Mouse (Mus musculus) forebrain, embryonic 16.5 days (tissue): ENCODE results near the gene Rrp36. TPM values are rescaled to one million over a fixed set of nuclear protein-coding genes. Genes with fewer than 3 reads are reported as not detected.
A peak's percentile ranks its signal among the peaks of the same experiment; 100 is the strongest.

Experiments
- ATAC-seq: fragments of 200-750 bp; cut with Nextera tagmentation; 2 replicates; pipeline ENCODE4 v1.8.0; 2017; ENCODE audit warnings: mild to moderate bottlenecking, moderate library complexity
- H3K27ac ChIP-seq: fragments of 300-500 bp; sonication (generic); 2 replicates; pipeline ENCODE4 v1.5.1; 2014; ENCODE audit warnings: low read length, control low read depth
- H3K27me3 ChIP-seq: fragments of 300-500 bp; sonication (generic); replicated peaks from 2 replicates; pipeline ENCODE4 v1.6.1; 2014; ENCODE audit warnings: low read length; ENCODE audit not compliant: control insufficient read depth, insufficient read depth
- H3K36me3 ChIP-seq: fragments of 300-500 bp; sonication (generic); 2 replicates; pipeline ENCODE4 v1.6.1; 2014; ENCODE audit not compliant: control insufficient read depth, insufficient read depth
- H3K4me1 ChIP-seq: fragments of 300-500 bp; sonication (generic); replicated peaks from 2 replicates; pipeline ENCODE4 v1.6.1; 2014; ENCODE audit warnings: low read length; ENCODE audit not compliant: control insufficient read depth, insufficient read depth
- H3K4me2 ChIP-seq: fragments of 300-500 bp; sonication (generic); 2 replicates; pipeline ENCODE4 v1.6.1; 2014; ENCODE audit warnings: mild to moderate bottlenecking, low read length, control low read depth
- H3K4me3 ChIP-seq: fragments of 300-500 bp; sonication (generic); replicated peaks from 2 replicates; pipeline ENCODE4 v1.5.1; 2014; ENCODE audit warnings: mild to moderate bottlenecking, low read length, control low read depth
- H3K9ac ChIP-seq: fragments of 300-500 bp; sonication (generic); replicated peaks from 2 replicates; pipeline ENCODE4 v1.6.1; 2014; ENCODE audit warnings: low read depth, low read length, control low read depth
- H3K9me3 ChIP-seq: fragments of 300-500 bp; sonication (generic); 2 replicates; pipeline ENCODE4 v1.6.1; 2016; ENCODE audit warnings: low read length; ENCODE audit not compliant: control insufficient read depth
- WGBS: fragments of 180-500 bp; shearing (Covaris S2); extraction: QIAGEN DNeasy Blood & Tissue Kit; methylation state at CpG from one replicate; pipeline ENCODE4 v1.1.7; 2014; 5-methylcytosine and 5-hydroxymethylcytosine counted together
- polyA plus RNA-seq: library from polyadenylated mRNA; unstranded; fragments of >200 nt; fragmentation: Nextera tagmentation; extraction: Ambion mirVana; gene quantifications from 2 replicates; pipeline ENCODE4 v1.2.1, GENCODE M21; 2015

Rrp36 gene
- polyA plus RNA-seq, 1 experiment from 2014 or later = 51.1 TPM

DNA sequence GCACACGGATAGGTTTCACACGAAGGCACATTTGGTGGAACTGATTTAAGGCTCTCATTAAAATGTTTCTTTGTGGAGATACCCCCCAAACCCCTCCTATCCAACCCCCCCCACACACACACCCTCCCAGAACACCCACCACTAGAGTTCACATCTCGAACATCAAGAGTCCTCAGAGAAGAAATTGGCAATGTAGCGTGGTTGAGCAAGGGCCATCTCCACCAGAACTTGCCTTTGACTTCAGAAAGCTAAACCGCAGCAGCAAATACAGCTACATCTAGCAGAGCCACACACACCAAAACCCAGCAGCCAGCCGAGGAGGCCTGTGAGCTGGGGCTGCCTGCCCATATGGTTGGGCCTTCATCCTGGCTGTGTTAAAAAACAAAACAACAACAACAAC is 46.7 kb downstream of the Rrp36 start:
- no peaks in the 10 kb centered on the region for H3K36me3 ChIP-seq
- WGBS = 59% methylated on average over 6 of the region's 6 CpGs
- no peak for ATAC-seq

DNA sequence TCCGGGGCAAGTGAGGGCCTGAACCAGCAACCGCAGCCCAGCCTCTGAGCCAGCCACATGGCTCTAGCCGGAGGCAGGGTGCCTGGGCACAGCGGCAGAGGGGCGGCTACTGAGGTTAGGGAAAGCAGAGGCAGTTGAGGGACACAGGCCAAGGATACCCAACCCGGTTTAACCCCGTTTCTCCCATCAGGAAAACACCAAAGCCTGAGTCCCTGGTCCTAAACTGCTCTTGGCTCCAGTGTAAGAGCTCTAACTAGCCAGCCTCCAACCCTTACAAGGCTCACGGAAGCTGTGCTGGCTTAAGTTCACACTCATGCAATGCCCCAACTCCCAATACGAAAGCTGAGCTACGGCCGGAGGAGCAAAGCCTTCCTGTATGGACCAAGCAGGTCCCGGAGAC is 49.6 kb downstream of the Rrp36 start:
- no peak for ATAC-seq
- no peak overlapping the region for H3K9ac ChIP-seq
- WGBS = 68% methylated on average over 12 of the region's 12 CpGs
- no peak overlapping the region for H3K27ac ChIP-seq
- no peaks in the 10 kb centered on the region for H3K9me3 ChIP-seq
- no peak overlapping the region for H3K4me3 ChIP-seq
- H3K27me3 ChIP-seq = no peaks in the 10 kb centered on the region
- H3K4me1 ChIP-seq = peaks cover 66% of the 10 kb centered on the region
- no peak overlapping the region for H3K4me2 ChIP-seq
- no peaks in the 10 kb centered on the region for H3K36me3 ChIP-seq

More for the DNA sequence above, 46.7 kb downstream of the Rrp36 start:
- no peak overlapping the region for H3K27ac ChIP-seq
- H3K27me3 ChIP-seq = no peaks in the 10 kb centered on the region
- peaks cover 50% of the 10 kb centered on the region for H3K4me1 ChIP-seq
- H3K4me3 ChIP-seq = no peak overlapping the region
- no peaks in the 10 kb centered on the region for H3K9me3 ChIP-seq
- peak overlapping the region; percentile 80 for H3K4me2 ChIP-seq
- no peak overlapping the region for H3K9ac ChIP-seq

DNA sequence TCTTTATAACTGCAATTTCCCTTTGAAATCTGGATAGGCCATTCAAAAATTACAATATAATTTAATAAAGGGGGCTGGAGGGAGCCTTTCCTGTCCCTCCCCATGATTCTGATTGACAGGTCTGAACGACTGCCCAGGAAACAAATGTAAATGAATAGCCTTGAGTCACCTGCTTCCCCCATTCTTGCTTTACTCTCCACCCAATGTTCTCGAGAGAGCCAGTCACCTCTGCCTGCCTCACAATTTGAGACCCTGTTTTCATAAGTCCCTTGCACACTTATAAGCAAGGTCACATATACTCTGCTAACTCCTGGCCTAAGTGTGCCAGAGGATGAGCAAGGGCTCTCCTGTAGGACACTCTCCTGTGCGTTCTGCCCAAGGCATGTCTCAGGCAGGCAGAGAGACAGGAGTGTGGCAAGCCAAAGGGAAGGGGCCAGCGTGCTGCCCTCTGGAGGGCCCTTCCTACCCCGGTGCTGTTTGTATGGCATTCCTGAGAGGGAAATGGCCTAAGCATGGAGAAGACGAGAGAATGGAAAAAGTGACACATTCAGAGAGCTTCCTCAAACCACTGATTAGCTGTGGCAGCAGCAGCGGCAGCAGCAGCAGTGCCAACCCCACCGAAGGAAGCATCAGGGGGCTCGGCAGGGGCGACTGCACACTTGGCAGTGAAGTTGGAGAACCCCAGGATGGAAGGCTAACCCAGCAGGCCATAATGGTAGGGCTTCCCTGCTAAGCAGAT is 50.2 kb downstream of the Rrp36 start:
- ATAC-seq = no peak
- Histone ChIP-seq H3K27ac (no peak overlapping the region), H3K27me3 (no peaks in the 10 kb centered on the region), H3K9me3 (no peaks in the 10 kb centered on the region), H3K36me3 (no peaks in the 10 kb centered on the region), H3K4me1 (peaks cover 72% of the 10 kb centered on the region), H3K4me3 (no peak overlapping the region), H3K4me2 (no peak overlapping the region), H3K9ac (no peak overlapping the region)
- WGBS = 21% methylated on average over 10 of the region's 10 CpGs

DNA sequence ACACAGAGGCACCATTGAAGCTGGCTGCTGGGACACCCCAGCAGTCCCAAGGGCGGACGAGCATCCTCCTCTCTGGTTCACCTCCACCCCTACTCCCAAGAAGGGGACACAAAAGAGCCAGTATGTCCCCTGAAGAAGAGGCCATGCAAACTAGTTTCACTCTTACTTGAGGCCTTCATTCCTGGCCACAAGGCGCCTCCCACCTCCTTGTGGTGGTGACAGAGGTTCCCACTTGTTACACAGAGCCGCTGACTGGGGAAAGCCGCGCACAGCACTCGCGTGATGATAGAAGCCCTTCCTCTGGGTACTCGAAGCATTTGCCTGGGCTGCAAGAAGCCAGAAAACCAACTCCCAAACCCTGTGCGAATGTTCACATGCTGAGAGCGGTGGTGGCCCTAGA is 51.9 kb downstream of the Rrp36 start:
- Histone ChIP-seq H3K4me3 (no peak overlapping the region), H3K27me3 (no peaks in the 10 kb centered on the region), H3K4me2 (no peak overlapping the region), H3K4me1 (peaks cover 77% of the 10 kb centered on the region), H3K27ac (no peak overlapping the region), H3K9me3 (no peaks in the 10 kb centered on the region), H3K36me3 (no peaks in the 10 kb centered on the region), H3K9ac (no peak overlapping the region)
- ATAC-seq = no peak
- 87% methylated on average over 11 of the region's 11 CpGs for WGBS

DNA sequence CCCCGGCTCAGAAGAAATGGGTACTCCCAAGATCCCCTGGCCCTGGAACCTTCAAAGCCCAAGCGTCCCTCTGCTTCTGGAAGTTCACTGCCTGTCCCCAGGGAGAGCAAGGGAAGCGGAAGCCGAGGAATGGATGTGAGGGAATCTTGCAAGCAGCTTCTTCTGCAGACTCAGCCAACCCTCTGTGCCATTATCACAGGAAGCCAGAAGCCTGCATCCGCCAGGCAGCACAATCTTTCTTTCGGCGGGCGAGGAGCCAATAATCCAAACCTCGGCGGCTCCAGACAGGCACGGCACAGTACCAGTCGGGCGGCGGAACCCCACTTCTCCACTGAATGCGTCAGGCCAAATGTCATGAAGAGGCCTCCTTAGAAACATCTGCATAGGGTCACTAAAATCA is 52.8 kb downstream of the Rrp36 start:
- Histone ChIP-seq H3K27me3 (no peaks in the 10 kb centered on the region), H3K36me3 (no peaks in the 10 kb centered on the region), H3K9me3 (no peaks in the 10 kb centered on the region), H3K4me3 (no peak overlapping the region), H3K9ac (0 out of 2 replicates have a peak overlapping the region, but pooled peaks have one; percentile 12), H3K27ac (peak overlapping the region; percentile 7), H3K4me2 (peak overlapping the region; percentile 28), H3K4me1 (peaks cover 69% of the 10 kb centered on the region)
- ATAC-seq = peak; percentile 19; the same call in 1 of the 2 replicates
- 47% methylated on average over 15 of the region's 15 CpGs for WGBS

DNA sequence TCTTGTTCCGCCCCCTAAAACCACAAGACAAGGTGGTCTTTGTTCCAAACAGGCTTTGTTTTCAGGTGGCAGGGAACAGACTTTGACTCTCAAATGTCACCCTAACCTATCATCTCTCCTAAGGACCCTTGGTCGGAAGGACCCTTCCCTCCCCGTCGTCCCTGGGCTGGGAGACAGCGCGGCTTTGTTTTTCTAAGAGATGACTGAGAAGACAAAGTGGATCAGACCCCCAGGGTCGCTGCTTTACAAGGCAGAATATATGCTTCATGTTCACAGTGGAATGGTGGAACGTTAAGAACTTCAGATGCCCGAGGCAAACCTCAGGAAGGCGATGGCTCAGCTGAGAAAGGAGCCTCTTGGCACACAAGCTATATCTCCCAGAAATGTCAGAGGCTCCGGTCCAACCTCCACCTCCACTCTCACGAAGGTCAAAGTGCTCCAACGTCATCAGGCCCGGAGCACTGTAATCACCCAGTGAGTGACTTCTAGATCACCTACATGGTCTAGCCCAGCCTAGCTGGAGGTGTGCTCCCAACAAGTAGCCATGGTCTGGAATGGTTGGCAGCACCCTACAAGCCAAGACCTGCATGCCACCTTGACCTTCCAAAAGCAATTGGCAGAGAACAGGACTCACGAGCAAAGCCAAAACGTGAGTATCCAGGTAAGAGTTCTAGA is 54.3 kb downstream of the Rrp36 start:
- 33% methylated on average over 16 of the region's 16 CpGs for WGBS
- H3K27me3 ChIP-seq = no peaks in the 10 kb centered on the region
- H3K36me3 ChIP-seq = no peaks in the 10 kb centered on the region
- H3K4me2 ChIP-seq = peak overlapping the region; percentile 40
- H3K9ac ChIP-seq = peak overlapping the region; percentile 54
- no peak overlapping the region for H3K4me3 ChIP-seq
- H3K4me1 ChIP-seq = peaks cover 68% of the 10 kb centered on the region
- no peaks in the 10 kb centered on the region for H3K9me3 ChIP-seq
- ATAC-seq = no peak
- H3K27ac ChIP-seq = peak overlapping the region; percentile 65; the same call in 1 of the 2 replicates

DNA sequence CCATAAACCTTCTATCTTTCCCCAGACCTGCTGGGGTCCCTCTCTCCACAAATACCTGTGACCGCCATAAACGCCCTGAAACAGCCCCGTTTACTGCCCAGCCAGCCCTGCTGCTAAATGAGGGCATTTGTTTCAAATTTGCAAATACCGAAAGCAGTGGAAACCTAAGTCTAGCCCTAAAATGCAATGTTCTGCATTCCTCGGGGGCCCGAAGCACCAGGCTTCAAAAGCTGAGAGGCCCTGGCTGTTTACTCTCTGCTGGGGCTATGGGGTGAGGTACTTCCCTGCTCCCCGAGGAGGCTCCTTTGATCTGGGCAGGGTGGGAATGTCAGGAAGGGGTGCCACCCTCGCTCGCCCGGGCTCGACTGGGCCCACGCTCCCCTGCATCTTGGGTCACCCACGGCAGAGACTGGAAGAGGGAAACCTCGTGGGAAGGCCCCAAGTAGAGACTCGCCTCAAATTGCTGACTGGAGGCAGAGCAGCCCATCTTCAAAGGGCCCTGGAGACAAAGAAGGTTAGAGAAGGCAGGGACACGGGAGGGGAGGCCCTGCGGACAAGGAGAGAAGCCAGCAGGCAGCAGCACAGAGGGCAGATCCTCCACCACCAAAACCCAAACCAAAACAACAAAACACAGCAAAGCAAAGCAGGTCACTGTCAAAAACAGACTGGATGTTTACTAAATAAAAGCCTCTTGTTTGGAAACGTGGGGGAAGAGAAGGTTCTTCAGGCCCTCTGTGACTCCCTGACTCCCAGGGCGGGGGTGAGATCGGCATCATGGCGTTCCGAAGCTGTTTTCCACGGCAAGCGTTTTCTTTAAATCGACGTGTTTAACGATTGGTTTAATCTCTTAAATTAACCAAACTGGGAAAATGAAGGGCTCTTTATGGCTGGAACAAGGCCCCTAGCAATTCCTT is 55.1 kb downstream of the Rrp36 start:
- Histone ChIP-seq H3K4me2 (peak overlapping the region; percentile 40), H3K36me3 (no peaks in the 10 kb centered on the region), H3K9me3 (no peaks in the 10 kb centered on the region), H3K4me3 (no peak overlapping the region), H3K4me1 (peaks cover 60% of the 10 kb centered on the region), H3K27ac (peak overlapping the region; percentile 65), H3K9ac (peak overlapping the region; percentile 54), H3K27me3 (no peaks in the 10 kb centered on the region)
- peak; percentile 36 for ATAC-seq
- WGBS = 6% methylated on average over 27 of the region's 27 CpGs

DNA sequence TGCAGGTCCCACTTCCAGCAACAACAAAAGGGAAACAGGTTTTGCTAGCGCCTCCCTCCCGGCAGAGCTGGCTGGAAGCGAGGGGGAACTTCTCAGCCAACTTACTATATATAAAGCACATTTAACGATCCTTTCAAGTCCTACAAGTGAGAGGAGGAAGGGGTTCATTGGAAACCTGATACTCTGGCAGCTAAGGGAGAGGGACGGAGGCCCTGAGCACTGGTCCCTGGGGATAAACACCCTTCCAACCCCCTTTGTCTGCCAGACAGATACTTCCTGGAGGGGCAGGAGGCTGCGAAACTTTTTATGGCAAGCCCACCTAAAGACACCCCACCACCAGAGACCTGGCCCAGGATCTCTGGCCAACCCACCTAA is 55.8 kb downstream of the Rrp36 start:
- no peak for ATAC-seq
- Histone ChIP-seq H3K9ac (peak overlapping the region; percentile 54), H3K4me2 (peak overlapping the region; percentile 40), H3K4me1 (peaks cover 59% of the 10 kb centered on the region), H3K9me3 (no peaks in the 10 kb centered on the region), H3K27me3 (no peaks in the 10 kb centered on the region), H3K4me3 (no peak overlapping the region), H3K27ac (peak overlapping the region; percentile 65), H3K36me3 (no peaks in the 10 kb centered on the region)
- 17% methylated on average over 6 of the region's 6 CpGs for WGBS

DNA sequence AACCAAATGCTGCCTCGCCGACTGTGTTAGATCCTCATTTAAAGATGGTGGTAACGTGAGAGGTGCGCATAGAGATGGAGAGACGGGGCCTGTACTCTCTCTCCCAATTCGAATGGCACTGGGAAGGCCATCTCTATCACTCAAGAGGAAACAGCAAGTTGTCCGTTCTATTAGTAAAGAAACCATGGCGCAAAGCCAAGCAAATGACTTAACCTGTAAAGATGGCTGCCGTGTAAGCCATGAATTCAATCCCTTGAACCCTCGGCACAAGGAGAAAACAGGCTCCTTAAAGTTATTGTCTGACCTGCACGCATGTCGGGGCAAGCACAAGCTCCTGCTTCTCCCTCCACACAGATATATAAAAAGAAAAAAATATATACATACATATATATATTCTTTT is 56.4 kb downstream of the Rrp36 start:
- peak overlapping the region; percentile 12; the same call in 1 of the 2 replicates for H3K4me2 ChIP-seq
- no peak for ATAC-seq
- H3K9ac ChIP-seq = no peak overlapping the region
- no peaks in the 10 kb centered on the region for H3K27me3 ChIP-seq
- H3K9me3 ChIP-seq = no peaks in the 10 kb centered on the region
- H3K27ac ChIP-seq = no peak overlapping the region
- H3K36me3 ChIP-seq = no peaks in the 10 kb centered on the region
- H3K4me3 ChIP-seq = no peak overlapping the region
- WGBS = 59% methylated on average over 12 of the region's 12 CpGs
- peaks cover 60% of the 10 kb centered on the region for H3K4me1 ChIP-seq
